ENCODE assay signal across 19 mouse cellular contexts in genomic region chr15:101833131-101833530, GRCm38 (mm10). TPM values are rescaled to one million over a fixed set of nuclear protein-coding genes. Genes with fewer than 3 reads are reported as not detected.
DNase-seq lines count a peak whose midpoint lies in the region.
"Had no signal": no experiment of that assay in that cellular context is flagged by ENCODE, and none has a peak within 500 bp of the region (broad histone marks: within the 10 kb centered on the region; RNA-seq: fewer than 3 reads in every experiment).

No protein-coding gene starts in this region.

- intact Hi-C loops in heart, postnatal 36 days (cut with DNase I), result no loop called here

- peak; percentile 19 for DNase-seq in ovary, postnatal 36 days (ENCODE audit: low spot score)
- DNase-seq in ovary, postnatal 10 days (ENCODE audit: low spot score), result no peak
- peak; percentile 47 for DNase-seq in adrenal gland, adult 8-10 months
- peak; percentile 77 for DNase-seq in adrenal gland, postnatal 14 days
- DNase-seq in adrenal gland, postnatal 36 days, result peak; percentile 69 to 72
- no peak for DNase-seq in heart, postnatal 36 days
- DNase-seq in right cerebral cortex, postnatal 14 days, result no peak
- DNase-seq in retina, postnatal 1 day, result no peak
- DNase-seq: B cell, adult 2 months; cerebellum, adult 11-12 months; cerebellum, adult 2 months; cerebellum, adult 9-11 months; cerebellum, postnatal 14 days; cerebellum, postnatal 36 days; embryo, embryonic 11 days had no signal

RNA-seq across cellular contexts. Expression of gene Krt2, which starts 15.2 kb away (rescaled TPM):
- not detected for total RNA-seq in adrenal gland, adult 8-10 months (2022)
- not detected in 2 replicates for total RNA-seq in adrenal gland, postnatal 14 days (2021)
- not detected for total RNA-seq in adrenal gland, postnatal 36 days (2021)
- total RNA-seq in heart, postnatal 36 days (2021), result not detected
- total RNA-seq: adrenal gland, postnatal 4 days; CH12.LX; common myeloid progenitor, adult 5-6 weeks; G1E had no signal

RNA-seq across cellular contexts. Expression of gene Krt1, which starts 17.5 kb away (rescaled TPM):
- total RNA-seq in adrenal gland, adult 8-10 months (2022), result 1 to 10 TPM in 1 of 4 experiments, under 1 TPM in 3; 0.20 to 1.0 (median 0.58) TPM
- total RNA-seq in adrenal gland, postnatal 14 days (2021), result 0.23 and 0.44 TPM in 2 replicates
- under 1 TPM; 0.10 to 0.20 TPM for total RNA-seq in adrenal gland, postnatal 36 days (2021)
- not detected for total RNA-seq in heart, postnatal 36 days (2021)
- total RNA-seq: CH12.LX; common myeloid progenitor, adult 5-6 weeks had no signal

RNA-seq across cellular contexts. Expression of gene Krt73, which starts 31.0 kb away (rescaled TPM):
- total RNA-seq in adrenal gland, adult 8-10 months (2022), result not detected
- total RNA-seq in adrenal gland, postnatal 14 days (2021), result not detected in 2 replicates
- total RNA-seq in adrenal gland, postnatal 36 days (2021), result not detected
- total RNA-seq in heart, postnatal 36 days (2021), result not detected
- total RNA-seq: adrenal gland, postnatal 4 days; CH12.LX; common myeloid progenitor, adult 5-6 weeks; G1E had no signal

RNA-seq across cellular contexts. Expression of gene Krt77, which starts 36.4 kb away (rescaled TPM):
- total RNA-seq in adrenal gland, adult 8-10 months (2022), result not detected
- total RNA-seq in adrenal gland, postnatal 14 days (2021), result not detected in 2 replicates
- not detected for total RNA-seq in adrenal gland, postnatal 36 days (2021)
- not detected for total RNA-seq in heart, postnatal 36 days (2021)
- total RNA-seq: adrenal gland, postnatal 4 days; CH12.LX; common myeloid progenitor, adult 5-6 weeks had no signal

RNA-seq across cellular contexts. Expression of gene Krt72, which starts 46.9 kb away (rescaled TPM):
- total RNA-seq in adrenal gland, adult 8-10 months (2022), result not detected
- not detected in 2 replicates for total RNA-seq in adrenal gland, postnatal 14 days (2021)
- not detected for total RNA-seq in adrenal gland, postnatal 36 days (2021)
- not detected for total RNA-seq in heart, postnatal 36 days (2021)
- total RNA-seq: adrenal gland, postnatal 4 days; CH12.LX; common myeloid progenitor, adult 5-6 weeks; G1E had no signal

Comparison
In these comparisons a context has a peak if more than half of its experiments do, and no peak if none do; other contexts are left out.
1. DNase-seq: peak in ovary, postnatal 36 days (single experiment), adrenal gland, adult 8-10 months (single experiment), adrenal gland, postnatal 14 days (single experiment) and adrenal gland, postnatal 36 days (2 of 2); none in ovary, postnatal 10 days (single experiment), heart, postnatal 36 days (0 of 2), right cerebral cortex, postnatal 14 days (single experiment) and retina, postnatal 1 day (single experiment).